Comparison of ENCODE assay signal across 9 mouse cellular contexts in genomic region chr10:120745138-120745856, GRCm38 (mm10).
A peak's percentile ranks its signal among the peaks of the same experiment; 100 is the strongest.
DNase-seq lines count a peak whose midpoint lies in the region; ATAC-seq and TF ChIP-seq lines count a peak whose summit lies in the region.
"Had no signal": no experiment of that assay in that cellular context is flagged by ENCODE, and none has a peak within 500 bp of the region (broad histone marks: within the 10 kb centered on the region; RNA-seq: fewer than 3 reads in every experiment).

No protein-coding gene starts in this region.

- no peak for TF ChIP-seq CTCF in ES-Bruce4 (IDR thresholded peaks at IDR 0.05; ENCODE audit: low read depth, low read length)

- no peaks in the 10 kb centered on the region for H3K9me3 ChIP-seq in ES-Bruce4 (replicated peaks; ENCODE audit: control insufficient read depth, insufficient read depth, low read length, poor library complexity, severe bottlenecking)
- no peaks in the 10 kb centered on the region for H3K9me3 ChIP-seq in forebrain, embryonic 16.5 days (ENCODE audit: control insufficient read depth, low read length)
- no peaks in the 10 kb centered on the region for H3K9me3 ChIP-seq in liver, embryonic 12.5 days (replicated peaks)

- peak overlapping the region; percentile 2; the same call in 1 of the 2 replicates for H3K9ac ChIP-seq in ES-Bruce4 (ENCODE audit: low read depth, poor library complexity, severe bottlenecking)
- peak overlapping the region; percentile 58 for H3K9ac ChIP-seq in forebrain, embryonic 16.5 days (replicated peaks; ENCODE audit: low read depth, low read length)
- peak overlapping the region; percentile 22; the same call in 1 of the 2 replicates for H3K9ac ChIP-seq in liver, embryonic 12.5 days

- TF ChIP-seq POLR2A in ES-Bruce4 (IDR thresholded peaks at IDR 0.05; ENCODE audit: insufficient read depth, low read length), result no peak

- H3K4me1 ChIP-seq in ES-Bruce4 (ENCODE audit: control insufficient read depth, insufficient read depth, low read length), result no peaks in the 10 kb centered on the region
- peaks cover 4% of the 10 kb centered on the region for H3K4me1 ChIP-seq in forebrain, embryonic 16.5 days (replicated peaks; ENCODE audit: control insufficient read depth, insufficient read depth, low read length)
- no peaks in the 10 kb centered on the region for H3K4me1 ChIP-seq in liver, embryonic 12.5 days

- peaks cover 4% of the 10 kb centered on the region for H3K27me3 ChIP-seq in ES-Bruce4 (ENCODE audit: control insufficient read depth, insufficient read depth, low read length, poor library complexity, severe bottlenecking)
- H3K27me3 ChIP-seq in forebrain, embryonic 16.5 days (replicated peaks; ENCODE audit: control insufficient read depth, insufficient read depth, low read length), result no peaks in the 10 kb centered on the region
- peaks cover 38% of the 10 kb centered on the region; the same call in 1 of the 2 replicates for H3K27me3 ChIP-seq in liver, embryonic 12.5 days (replicated peaks)
- H3K27me3 ChIP-seq: Patski had no signal

- H3K27ac ChIP-seq in ES-Bruce4 (ENCODE audit: insufficient read depth, low read length), result no peak overlapping the region
- no peak overlapping the region for H3K27ac ChIP-seq in forebrain, embryonic 16.5 days (ENCODE audit: low read length)
- H3K27ac ChIP-seq in liver, embryonic 12.5 days, result peak overlapping the region; percentile 25; the same call in 1 of the 2 replicates

- no peaks in the 10 kb centered on the region for H3K36me3 ChIP-seq in ES-Bruce4 (ENCODE audit: control insufficient read depth, insufficient read depth, low read length, poor library complexity, severe bottlenecking)
- H3K36me3 ChIP-seq in forebrain, embryonic 16.5 days (ENCODE audit: control insufficient read depth, insufficient read depth), result no peaks in the 10 kb centered on the region
- no peaks in the 10 kb centered on the region for H3K36me3 ChIP-seq in liver, embryonic 12.5 days

- intact Hi-C loops in heart, postnatal 14 days (cut with DNase I), result no loop called here

- ATAC-seq in forebrain, embryonic 16.5 days, result peak; percentile 97
- no peak for ATAC-seq in liver, embryonic 12.5 days
- ATAC-seq in monocyte, adult 5-6 weeks (replicated peaks; ENCODE audit: insufficient number of reproducible peaks, low FRiP score, low TSS enrichment, poor library complexity, severe bottlenecking), result no peak
- ATAC-seq: Patski had no signal

- no peak overlapping the region for H3K4me3 ChIP-seq in ES-Bruce4 (ENCODE audit: low read depth, low read length)
- peak overlapping the region; percentile 47 for H3K4me3 ChIP-seq in forebrain, embryonic 16.5 days (replicated peaks; ENCODE audit: low read length)
- H3K4me3 ChIP-seq in liver, embryonic 12.5 days, result peak overlapping the region; percentile 29

- peak overlapping the region; percentile 72 for H3K4me2 ChIP-seq in forebrain, embryonic 16.5 days (ENCODE audit: low read length)
- peak overlapping the region; percentile 59 for H3K4me2 ChIP-seq in liver, embryonic 12.5 days

- TF ChIP-seq EP300 in ES-Bruce4 (IDR thresholded peaks at IDR 0.05; ENCODE audit: insufficient read depth, low read depth, low read length), result 0 out of 2 replicates have a peak, but pooled peaks have one; percentile 54

- WGBS in forebrain, embryonic 16.5 days, result 3% methylated on average over 18 of the region's 18 CpGs
- 13% methylated on average over 18 of the region's 18 CpGs for WGBS in liver, embryonic 12.5 days (ENCODE audit: insufficient replicate concordance)

- peak; percentile 36 for DNase-seq in cerebellum, adult 11-12 months
- DNase-seq in heart, postnatal 14 days, result peak; percentile 50 to 68
- DNase-seq in kidney, postnatal 25 days, result peak; percentile 82 to 87
- DNase-seq in naive thymus-derived CD4-positive, alpha-beta T cell, adult 2 months (ENCODE audit: low read depth), result peak; percentile 2

Comparison
In these comparisons a context has a peak if more than half of its experiments do, and no peak if none do; other contexts are left out.
1. H3K9ac ChIP-seq: peak in every context shown above with its lines; median percentile 58 in forebrain, embryonic 16.5 days; 22 in liver, embryonic 12.5 days; 2 in ES-Bruce4.
2. DNase-seq: peak in every context shown above with its lines; median percentile 84 in kidney, postnatal 25 days; 59 in heart, postnatal 14 days; 36 in cerebellum, adult 11-12 months; 2 in naive thymus-derived CD4-positive, alpha-beta T cell, adult 2 months.